Mouse (Mus musculus): ENCODE results near the gene Etfbkmt.
"Not testable (repeated sequence)": the region's sequence is repeated elsewhere in the genome, so short reads cannot be mapped to it uniquely, and the experiment has no call there.

Gene Etfbkmt

DNA sequence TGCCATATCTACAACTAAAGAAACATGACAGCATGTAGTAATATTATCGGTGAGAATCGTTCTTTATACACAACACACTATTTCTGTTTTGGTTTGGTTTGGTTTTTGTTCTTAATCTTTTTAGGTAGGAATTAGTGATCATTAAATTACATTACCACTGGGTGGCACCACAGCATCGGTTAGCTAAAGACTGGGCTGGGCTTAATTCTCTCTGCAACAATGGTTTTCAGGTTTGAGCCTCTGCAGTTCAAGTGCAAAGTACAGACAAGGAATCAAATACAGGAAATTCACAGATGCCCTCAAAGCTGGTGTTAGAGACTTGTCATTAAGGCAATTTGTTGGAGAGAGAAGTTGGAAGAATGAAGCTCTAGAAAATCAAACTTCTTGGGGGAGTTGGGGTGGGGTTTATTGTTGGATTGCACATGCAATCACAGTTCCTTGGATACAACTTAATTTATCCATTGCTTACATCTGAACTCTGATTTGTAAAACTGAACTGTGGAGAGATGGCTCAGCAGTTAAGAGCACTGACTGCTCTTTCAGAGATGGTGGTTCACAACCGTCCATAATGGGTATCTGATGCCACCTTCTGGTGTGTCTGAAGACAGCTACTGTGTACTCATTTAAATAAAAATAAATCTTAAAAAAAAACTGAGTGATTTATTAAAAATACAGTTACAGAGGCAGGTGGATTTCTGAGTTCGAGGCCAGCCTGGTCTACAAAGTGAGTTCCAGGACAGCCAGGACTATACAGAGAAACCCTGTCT, 7.2 kb upstream of the Etfbkmt start:
- DNase-seq (ENCODE audit: low read depth in 2 of 2, low spot score in 2 of 2): peak; percentile 40 to 51

DNA sequence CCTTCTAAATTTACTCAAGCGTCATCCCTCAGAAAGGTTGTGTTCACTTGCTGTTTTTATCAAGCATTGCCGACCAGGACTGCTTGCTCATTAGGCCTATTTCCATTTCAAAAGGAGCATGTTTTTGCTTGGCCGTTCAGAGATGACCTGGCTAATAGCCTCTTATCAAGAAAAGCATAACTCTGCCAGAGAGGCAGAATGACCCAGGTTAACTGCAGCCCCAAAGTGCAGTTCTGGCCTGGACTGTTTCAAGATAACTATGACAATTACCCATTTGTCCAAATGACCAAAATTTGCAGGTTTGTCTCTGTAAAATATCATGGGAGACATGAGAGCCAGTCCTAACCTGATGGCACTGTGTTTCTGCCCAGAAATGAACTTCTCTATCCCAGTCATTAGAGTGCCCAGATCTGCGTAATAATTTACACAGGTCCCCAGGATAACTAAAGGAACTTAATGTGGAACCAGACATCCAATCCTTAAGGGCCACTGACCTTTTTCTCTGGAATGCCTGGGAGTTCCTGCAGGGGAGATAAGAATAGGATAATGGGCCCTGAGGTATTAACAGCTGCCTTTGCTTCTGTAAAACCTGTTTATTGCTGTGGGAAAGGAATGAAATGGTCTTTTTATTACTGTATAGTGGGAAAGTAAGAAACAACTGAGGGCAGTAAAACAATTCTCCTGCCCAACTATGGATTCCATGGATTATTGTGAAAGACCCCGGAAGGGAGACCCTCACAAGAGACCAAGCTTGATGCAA, 5.1 kb upstream of the Etfbkmt start:
- no peak for DNase-seq (ENCODE audit: low read depth in 2 of 2, low spot score in 2 of 2)

DNA sequence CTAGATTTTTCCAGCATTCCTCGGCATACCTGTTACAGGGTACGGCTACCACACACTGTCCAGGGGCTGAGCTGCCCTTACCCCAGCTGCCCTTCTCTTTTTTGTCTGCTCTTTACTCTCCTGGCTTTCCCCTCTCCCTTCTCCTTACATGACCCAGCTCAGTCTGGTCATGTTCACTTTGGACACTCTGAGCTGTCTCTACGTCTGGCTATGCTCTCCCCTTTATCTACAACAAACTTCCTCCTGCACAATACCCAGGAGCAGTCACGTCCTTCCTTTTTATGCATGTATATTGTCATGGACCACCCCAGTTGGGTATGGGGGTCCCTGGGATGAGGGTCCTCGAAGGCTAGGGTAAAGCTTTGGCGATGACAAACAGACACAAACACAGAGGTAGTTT, 4.0 kb upstream of the Etfbkmt start:
- no peak for DNase-seq (ENCODE audit: low read depth in 2 of 2, low spot score in 2 of 2)

DNA sequence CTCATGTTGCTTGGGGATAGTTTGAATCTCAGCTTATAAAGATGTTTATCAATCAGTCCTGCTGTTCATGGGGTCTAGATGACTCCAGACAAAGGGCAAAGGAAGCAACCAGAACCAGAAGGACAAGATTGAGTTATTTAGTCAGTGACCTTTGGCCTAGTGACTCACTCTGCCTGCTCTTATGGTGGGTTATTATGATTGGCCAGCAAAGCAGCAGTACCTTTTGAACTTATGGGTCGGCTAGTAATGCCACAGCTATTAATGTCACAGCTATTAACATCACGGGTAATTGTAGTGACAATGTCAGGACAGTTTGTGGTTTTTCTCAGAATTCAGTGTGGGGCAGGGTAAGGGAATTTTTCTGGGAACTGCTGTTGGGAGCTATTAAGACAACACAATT, 1.7 kb upstream of the Etfbkmt start:
- DNase-seq (ENCODE audit: low read depth in 2 of 2, low spot score in 2 of 2): no peak

DNA sequence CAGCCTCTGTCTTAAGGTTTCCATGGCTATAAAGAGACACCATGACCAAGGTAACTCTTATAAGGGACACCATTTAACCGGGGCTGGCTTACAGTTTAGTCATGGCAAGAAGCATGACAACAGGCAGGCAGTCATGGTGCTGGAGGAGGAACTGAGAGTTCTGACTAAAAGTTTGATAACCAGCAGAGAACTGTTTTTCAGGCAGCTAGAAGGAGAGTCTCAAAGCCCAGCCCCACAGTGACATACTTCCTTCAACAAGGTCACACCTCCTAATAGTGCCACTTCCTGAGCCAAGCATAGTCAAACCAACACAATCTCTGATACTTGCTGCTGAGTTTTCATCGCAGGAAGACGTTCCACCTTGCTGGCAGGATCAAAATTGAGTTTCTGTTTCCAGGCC, 638 bp upstream of the Etfbkmt start:
- no peak for DNase-seq (ENCODE audit: low read depth in 2 of 2, low spot score in 2 of 2)

DNA sequence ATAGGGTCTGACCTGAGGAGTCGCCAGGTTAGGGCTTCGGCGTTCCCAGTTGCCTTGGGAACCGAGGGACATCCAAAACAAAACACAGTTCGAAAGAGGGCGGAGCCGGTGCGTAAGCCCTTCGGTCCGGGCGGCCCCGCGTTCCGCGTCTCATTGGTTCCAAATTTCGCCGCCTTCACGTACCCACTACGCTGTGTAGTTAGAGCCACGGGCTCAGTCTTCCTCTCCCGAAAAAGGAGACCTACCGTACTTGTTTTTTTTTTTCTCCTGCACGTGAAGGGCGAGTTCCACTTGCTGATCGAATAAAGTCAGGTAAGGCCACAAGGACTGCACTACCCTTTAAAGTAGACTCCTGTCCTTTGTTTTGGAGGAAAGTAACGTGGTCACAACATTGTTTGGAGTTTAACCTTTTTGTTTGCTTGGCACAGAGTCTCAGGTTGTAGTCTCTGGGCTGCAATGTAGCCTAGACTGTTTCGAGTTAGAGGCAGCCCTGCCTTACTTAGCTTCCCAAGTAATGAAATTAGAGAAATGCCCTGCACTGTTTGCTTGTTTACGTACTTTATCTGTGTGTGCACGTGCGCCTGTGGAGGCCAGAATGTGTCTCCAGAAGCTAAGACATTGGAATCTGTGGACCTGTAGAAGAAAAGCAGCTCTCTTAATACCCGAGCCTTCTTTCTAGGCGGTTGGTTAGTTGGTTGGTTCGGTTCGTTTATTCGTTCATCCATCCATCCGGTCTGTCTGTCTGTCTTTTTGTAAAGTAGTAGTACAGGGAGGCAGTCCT, 1.9 kb downstream of the Etfbkmt start:
- DNase-seq (ENCODE audit: low read depth in 2 of 2, low spot score in 2 of 2): peak; percentile 76 to 81

DNA sequence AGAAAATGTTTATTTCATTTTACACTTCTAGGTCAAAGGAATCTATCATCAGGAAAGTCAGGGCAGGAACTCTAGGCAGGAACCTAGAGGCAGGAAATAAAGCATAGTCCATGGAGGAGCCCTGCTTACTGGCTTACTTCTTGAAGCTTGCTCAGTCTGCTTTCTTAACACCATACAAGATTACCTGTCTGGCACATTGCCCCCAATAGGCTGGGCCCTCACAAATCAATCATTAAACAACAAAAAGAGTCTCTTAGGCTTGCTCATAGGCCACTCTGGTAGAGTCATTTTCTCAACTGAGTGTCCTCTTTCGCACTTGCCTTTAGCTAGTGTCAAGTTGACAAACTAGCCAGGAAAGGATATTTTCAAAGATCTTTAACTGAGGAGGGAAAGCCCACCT, 5.5 kb downstream of the Etfbkmt start:
- no peak for DNase-seq (ENCODE audit: low read depth in 2 of 2, low spot score in 2 of 2)

DNA sequence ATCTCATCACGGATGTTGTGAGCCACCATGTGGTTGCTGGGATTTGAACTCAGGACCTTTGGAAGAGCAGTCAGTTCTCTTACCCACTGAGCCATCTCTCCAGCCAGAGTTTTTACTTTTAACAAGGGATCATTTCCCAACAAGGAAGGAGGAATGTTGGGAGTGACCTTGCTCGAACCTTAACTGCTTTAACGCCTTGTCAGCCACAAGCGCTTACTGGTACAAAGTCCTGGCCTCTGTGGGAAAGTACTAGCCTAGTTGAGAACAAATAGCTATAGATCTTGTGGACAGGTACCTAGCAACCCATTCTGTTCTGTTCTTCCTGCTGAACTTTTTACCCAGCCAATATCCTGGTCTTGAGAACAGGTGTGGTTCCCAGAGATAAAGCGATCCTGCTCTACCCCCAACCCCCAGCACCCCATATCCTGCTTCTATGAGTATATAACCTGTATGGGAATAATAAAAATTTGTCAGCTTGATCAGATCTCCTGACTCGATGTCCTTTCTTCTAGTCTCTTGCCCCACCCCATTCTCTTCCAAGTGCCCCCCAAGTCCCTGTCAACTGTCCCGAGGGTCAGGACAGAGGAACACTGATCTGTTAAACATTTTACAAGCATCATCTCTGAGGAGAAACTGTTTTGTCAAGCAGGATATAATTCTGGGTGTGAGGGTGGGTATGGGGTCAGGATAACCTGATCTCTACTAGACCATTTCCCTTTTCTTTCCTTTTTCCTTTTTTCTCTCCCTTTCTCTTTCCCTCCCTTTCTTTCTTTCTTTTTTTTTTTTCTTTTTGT, 9.0 kb downstream of the Etfbkmt start:
- no peak for DNase-seq (ENCODE audit: low read depth in 2 of 2, low spot score in 2 of 2)

DNA sequence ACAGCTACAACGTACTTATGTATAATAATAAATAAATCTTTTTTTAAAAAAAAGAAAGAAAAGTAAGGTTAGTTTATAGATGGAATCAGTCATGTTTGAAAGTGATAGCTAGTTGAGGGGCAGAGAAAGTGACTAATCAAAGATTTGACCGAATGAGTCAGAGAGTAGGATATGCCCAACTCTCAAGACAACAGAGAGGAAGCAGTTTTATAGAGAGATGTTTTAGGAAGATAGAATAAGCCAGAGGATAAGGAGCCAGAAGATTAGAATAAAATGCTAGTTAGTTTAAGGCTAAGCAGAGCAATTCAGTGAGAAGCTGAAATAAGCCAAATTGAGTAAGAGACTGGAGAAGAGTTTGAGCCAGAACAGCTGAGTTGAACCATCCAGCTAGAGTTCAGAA, 12.5 kb downstream of the Etfbkmt start:
- DNase-seq (ENCODE audit: low read depth in 2 of 2, low spot score in 2 of 2): no peak

DNA sequence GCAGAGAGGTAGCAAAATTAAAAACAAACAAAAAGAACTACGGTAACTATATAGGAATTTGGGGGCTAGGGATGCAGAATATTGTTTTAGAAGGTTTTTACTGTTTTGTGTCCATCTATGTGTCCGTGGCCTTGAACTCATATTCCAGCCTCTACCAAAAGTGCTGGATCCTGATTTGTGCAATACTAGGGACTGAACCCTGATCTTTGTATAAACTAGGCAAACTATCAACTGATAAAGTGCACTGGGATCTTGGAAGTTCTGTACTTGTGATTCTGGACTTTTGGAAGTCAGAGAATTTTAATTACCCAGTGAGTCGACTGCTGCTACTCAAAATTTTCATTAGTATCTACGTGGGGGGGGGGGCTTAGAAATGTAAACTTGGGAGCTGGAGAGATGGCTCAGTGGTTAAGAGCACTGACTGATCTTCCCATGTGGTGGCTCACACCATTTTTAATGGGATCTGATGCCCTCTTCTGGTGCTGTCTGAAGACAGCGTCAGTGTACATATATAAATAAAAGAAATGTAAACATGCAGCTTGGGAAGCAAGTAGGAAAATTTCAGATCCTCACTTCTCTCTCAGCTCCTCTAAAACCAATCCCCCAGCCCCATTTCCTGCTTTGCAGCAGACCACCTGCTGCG, 13.9 kb downstream of the Etfbkmt start:
- DNase-seq (ENCODE audit: low read depth in 2 of 2, low spot score in 2 of 2): no peak

DNA sequence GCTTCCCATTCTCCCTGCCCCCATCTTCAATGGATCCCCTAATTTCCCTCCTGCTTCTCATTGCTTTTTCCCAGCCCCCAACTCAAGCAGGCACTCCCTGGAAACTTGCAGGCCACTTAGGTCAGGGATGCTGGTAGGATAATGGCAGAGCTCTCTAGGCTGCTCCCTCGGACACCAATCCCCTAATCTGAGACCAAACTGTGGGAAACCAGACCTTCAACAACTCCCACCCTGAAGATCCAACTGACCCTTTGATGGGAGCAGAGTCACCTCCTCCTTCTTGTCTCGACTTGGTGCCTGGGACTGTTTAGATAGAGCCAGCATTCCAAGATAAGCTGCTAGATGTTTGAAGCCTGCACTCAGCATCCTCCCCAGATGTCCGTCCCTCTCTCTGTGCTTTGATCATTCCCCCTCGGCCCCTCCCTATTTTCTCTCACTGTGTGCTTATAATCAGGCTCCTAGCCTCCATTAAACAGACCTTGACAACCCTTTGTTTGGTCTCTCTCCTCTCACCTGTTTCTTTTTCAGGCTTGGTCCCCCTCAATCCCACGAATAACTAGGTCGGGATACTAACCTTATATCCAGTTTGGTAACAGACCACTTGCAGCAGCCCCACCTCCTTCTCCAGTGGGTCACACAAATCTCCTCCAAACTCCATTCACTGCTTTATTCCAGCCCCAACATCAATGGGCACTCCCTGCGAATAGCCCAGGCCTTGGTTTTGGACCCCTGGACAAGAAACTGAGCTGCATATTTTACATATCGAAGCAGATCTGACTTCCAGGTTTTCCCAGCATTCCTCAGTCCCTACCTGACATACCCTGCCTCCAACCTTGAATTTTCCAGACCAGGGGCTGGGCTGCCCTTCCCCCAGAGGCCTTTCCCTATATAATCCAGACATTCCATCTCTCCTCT, 14.7 kb downstream of the Etfbkmt start:
- no peak for DNase-seq (ENCODE audit: low read depth in 2 of 2, low spot score in 2 of 2)

DNA sequence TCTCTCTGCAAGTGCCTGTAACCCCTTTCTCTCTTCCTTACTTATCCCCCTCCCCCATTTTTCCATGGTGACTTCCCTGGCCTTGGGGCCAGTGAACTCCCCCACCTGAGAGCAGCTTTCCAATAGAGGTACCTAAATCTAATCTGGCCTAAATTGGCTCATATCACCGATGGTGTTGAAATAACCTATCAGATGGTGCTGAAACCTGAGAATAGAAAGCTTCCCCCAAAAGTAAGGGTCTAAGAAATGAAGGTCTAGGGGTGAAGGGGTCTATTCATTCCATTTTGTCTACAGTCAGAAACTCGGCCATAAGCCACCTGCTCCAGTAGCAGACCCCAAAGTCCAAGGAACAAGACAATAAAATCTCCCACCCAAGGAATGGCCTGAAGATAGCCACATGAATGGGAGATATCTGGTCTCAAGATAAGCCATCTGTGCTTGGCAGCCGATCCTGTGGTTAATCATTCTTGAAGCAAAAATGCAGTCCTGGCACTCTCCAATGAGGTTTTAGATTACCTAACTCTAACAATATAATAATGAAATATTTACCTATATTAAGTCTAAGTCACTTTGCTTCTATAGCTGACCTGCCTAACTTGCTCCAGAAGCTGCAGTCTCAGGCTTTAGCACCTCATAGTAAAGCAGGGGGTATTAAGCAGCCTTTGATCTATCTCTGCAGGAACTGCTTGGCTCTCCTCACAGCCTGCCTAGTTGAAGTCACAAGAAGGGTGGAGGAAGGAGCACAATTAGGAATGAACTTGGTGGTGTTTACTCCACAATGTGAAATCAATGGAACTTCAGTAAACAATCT, 15.6 kb downstream of the Etfbkmt start:
- DNase-seq (ENCODE audit: low read depth in 2 of 2, low spot score in 2 of 2): no peak

DNA sequence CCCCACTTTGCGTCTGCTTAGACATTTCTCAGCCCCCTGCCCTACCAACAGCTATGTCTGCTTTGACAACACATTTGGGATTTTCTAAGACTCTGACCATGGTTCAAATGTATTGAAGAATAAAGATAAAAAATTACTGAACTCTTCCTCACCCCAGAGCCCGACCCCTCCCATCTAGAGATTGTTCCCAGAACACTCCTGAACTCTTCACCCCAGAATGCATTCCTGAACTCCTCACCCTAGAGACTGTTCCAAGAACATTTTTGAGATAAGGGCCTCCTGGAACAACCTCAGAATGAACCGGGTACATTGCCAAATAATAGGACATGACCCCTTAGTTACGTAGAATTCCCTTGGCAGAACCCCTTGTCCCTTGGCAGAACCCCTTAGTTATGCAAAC, 27.4 kb downstream of the Etfbkmt start:
- DNase-seq (ENCODE audit: low read depth in 2 of 2, low spot score in 2 of 2): not testable (repeated sequence)

DNA sequence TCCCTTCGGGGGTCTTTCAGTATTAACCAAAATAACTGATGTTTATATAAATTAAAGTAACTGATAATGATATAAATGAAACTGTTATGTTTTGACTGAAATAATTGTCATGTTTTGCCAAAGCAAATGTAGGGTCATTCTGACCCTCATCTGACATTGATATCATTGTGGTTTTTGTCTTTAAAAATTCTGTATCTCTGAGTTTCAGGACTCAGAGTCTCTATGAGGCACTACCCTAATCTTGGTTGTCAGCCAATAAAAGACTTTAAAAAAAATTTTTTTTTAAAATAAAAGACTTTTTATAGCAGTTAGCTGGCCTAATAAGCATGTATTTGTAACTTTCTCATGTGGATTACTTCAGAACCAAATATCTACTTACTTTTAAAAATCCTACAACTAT, 28.0 kb downstream of the Etfbkmt start:
- DNase-seq (ENCODE audit: low read depth in 2 of 2, low spot score in 2 of 2): no peak

DNA sequence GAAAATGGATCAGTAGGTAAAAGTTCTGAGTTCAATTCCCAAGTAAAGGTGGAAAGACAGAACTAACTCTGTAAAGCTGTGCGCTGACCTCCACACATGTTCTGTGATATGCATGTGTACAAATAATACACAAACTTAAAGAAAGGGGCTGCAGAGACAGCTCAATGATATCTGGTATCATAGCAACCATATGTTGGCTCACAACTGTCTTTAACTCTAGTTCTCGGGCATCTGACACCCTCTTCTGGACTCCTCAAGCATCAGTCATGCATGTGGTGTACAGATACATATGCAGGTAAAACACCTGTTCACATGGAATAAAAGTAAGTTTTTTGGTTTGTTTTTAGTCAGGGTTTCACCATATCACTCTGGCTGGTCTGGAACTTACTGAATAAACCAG, 28.8 kb downstream of the Etfbkmt start:
- DNase-seq (ENCODE audit: low read depth in 2 of 2, low spot score in 2 of 2): no peak

DNA sequence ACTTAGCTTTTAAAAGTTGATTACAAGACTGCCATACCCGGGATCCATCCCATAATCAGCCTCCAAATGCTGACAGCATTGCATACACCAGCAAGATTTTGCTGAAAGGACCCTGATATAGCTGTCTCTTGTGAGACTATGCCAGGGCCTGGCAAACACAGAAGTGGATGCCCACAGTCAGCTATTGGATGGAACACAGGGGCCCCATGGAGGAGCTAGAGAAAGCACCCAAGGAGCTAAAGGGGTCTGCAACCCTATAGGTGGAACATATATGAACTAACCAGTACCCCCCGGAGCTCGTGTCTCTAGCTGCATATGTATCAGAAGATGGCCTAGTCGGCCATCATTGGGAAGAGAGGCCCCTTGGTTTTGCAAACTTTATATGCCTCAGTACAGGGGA, 30.3 kb downstream of the Etfbkmt start:
- DNase-seq (ENCODE audit: low read depth in 2 of 2, low spot score in 2 of 2): not testable (repeated sequence)

DNA sequence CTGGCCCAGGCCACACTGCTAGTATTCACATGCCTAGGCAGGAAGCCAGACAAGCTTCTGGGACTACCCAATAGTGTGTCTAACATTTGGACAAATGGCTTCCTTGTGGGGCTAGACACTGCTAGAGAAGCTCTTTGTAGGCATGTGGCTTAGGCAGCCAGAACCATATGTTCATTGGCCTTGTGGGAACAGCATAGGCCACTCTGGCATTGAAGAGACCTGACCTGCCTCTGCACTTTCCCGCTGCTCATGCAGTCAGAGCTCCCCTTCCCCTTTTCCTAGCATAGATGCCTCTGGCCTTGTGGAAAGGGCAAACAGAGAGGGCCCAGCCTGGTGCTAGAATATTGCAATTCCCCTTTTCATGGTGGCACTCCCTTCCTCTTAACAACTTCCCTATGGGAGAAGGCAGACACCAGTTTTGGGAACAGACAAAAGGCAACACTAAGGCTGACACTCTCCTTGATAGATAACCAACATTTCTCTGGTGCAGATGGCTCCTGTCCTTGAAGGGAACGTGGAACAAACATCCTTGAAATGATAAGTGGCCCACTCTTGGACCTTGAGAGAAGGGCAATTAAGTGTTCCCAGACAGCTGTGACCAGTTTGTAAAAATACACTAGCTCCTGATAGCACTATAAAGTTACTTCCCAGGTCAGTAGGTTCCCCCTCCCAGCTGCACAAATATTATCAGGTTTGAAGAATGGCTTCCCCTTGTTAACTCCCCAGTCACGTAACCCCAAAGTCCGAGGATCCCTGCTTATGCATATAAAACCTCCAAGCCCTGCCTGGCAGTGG, 34.4 kb downstream of the Etfbkmt start:
- DNase-seq (ENCODE audit: low read depth in 2 of 2, low spot score in 2 of 2): no peak
